In the genomic region with DNA sequence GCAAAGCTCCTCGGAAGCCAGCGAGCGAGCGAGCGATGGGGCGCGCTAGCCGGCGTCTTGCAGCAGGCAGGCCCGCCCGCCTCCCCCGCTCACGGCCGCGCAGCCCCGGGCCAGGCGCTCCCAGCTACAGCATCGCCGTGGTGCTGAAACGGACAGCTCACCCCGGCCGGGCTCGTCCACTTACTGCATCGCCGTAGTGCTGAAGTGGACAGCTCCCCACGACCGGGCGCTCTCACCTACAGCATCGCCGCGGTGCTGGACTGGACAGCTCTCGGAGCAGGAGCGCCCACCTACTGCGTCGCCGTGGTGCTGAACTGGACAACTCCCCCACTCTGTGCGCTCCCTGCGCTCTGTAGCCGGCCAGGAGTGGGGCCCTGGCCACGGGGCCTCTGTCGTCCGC, we compare ENCODE assay signal across 8 mouse cellular contexts. TPM values are rescaled to one million over a fixed set of nuclear protein-coding genes. Genes with fewer than 3 reads are reported as not detected.
A peak's percentile ranks its signal among the peaks of the same experiment; 100 is the strongest.
DNase-seq lines count a peak whose midpoint lies in the region; ATAC-seq and TF ChIP-seq lines count a peak whose summit lies in the region.

Gene Cacng2 (minus strand): TSS at position 325 of the 400 bp plus-strand sequence.

- no peak within 1 kb of the TSS for H3ac ChIP-seq in C2C12 (ENCODE audit: control insufficient read depth, insufficient read length, low read depth)

- H3K4me2 ChIP-seq in forebrain, embryonic 11.5 days (ENCODE audit: low read depth, low read length, severe bottlenecking): peak within 1 kb of the TSS; percentile 57
- peak within 1 kb of the TSS; percentile 56 for H3K4me2 ChIP-seq in heart, embryonic 15.5 days
- H3K4me2 ChIP-seq in liver, embryonic 12.5 days: peak within 1 kb of the TSS; percentile 46
- H3K4me2 ChIP-seq in stomach, embryonic 15.5 days: peak within 1 kb of the TSS; percentile 56

- H3K79me3 ChIP-seq in C2C12 (ENCODE audit: low read depth): no peaks in the 10 kb centered on the region

- DNase-seq in c-Kit-positive CD71-negative TER-119-negative erythroid progenitor cells, embryonic 14.5 days (ENCODE audit: low read depth): peak; percentile 95
- DNase-seq in forebrain, embryonic 11.5 days (ENCODE audit: low spot score): peak; percentile 99
- peak; percentile 99 for DNase-seq in kidney, postnatal 14 days
- peak; percentile 77 to 89 for DNase-seq in natural killer cell, adult 2 months (ENCODE audit: low spot score in 2 of 2)

- peak within 1 kb of the TSS; percentile 25 for H3K9ac ChIP-seq in forebrain, embryonic 11.5 days (ENCODE audit: low read length)
- H3K9ac ChIP-seq in heart, embryonic 15.5 days: no peak within 1 kb of the TSS
- no peak within 1 kb of the TSS for H3K9ac ChIP-seq in liver, embryonic 12.5 days
- H3K9ac ChIP-seq in stomach, embryonic 15.5 days: no peak within 1 kb of the TSS

- no peak within 1 kb of the TSS for H3K27ac ChIP-seq in forebrain, embryonic 11.5 days (ENCODE audit: low read depth, low read length)
- H3K27ac ChIP-seq in heart, embryonic 15.5 days: no peak within 1 kb of the TSS
- H3K27ac ChIP-seq in liver, embryonic 12.5 days: no peak within 1 kb of the TSS
- H3K27ac ChIP-seq in stomach, embryonic 15.5 days: no peak within 1 kb of the TSS

- WGBS in forebrain, embryonic 11.5 days: under 1% methylated on average over 38 of the region's 42 CpGs
- under 1% methylated on average over 34 of the region's 42 CpGs for WGBS in heart, embryonic 15.5 days
- under 1% methylated on average over 41 of the region's 42 CpGs for WGBS in liver, embryonic 12.5 days (ENCODE audit: insufficient replicate concordance)
- under 1% methylated on average over 42 of the region's 42 CpGs for WGBS in stomach, embryonic 15.5 days

- H3K79me2 ChIP-seq in C2C12 (ENCODE audit: control insufficient read depth, insufficient read depth): no peaks in the 10 kb centered on the region

- no peaks in the 10 kb centered on the region for H3K9me3 ChIP-seq in forebrain, embryonic 11.5 days (ENCODE audit: control insufficient read depth, low read length)
- H3K9me3 ChIP-seq in heart, embryonic 15.5 days (replicated peaks): no peaks in the 10 kb centered on the region
- no peaks in the 10 kb centered on the region for H3K9me3 ChIP-seq in liver, embryonic 12.5 days (replicated peaks)
- no peaks in the 10 kb centered on the region for H3K9me3 ChIP-seq in stomach, embryonic 15.5 days

- H3K4me1 ChIP-seq in forebrain, embryonic 11.5 days (replicated peaks; ENCODE audit: control insufficient read depth, insufficient read depth, low read length): no peaks in the 10 kb centered on the region
- H3K4me1 ChIP-seq in heart, embryonic 15.5 days (replicated peaks): peaks cover 7% of the 10 kb centered on the region
- H3K4me1 ChIP-seq in liver, embryonic 12.5 days: no peaks in the 10 kb centered on the region
- peaks cover 5% of the 10 kb centered on the region; the same call in 1 of the 2 replicates for H3K4me1 ChIP-seq in stomach, embryonic 15.5 days

- TF ChIP-seq CTCF in C2C12 (IDR thresholded peaks at IDR 0.05; ENCODE audit: control insufficient read depth, insufficient read depth, insufficient read length): no peak

- ATAC-seq in forebrain, embryonic 11.5 days (replicated peaks; ENCODE audit: low FRiP score): peak; percentile 88
- ATAC-seq in heart, embryonic 15.5 days (replicated peaks; ENCODE audit: insufficient number of reproducible peaks, insufficient read depth, low FRiP score, low read depth): peak; percentile 95
- peak; percentile 87 for ATAC-seq in liver, embryonic 12.5 days
- ATAC-seq in stomach, embryonic 15.5 days (ENCODE audit: insufficient read depth, low FRiP score, low read depth): peak; percentile 98

- peaks cover 19% of the 10 kb centered on the region for H3K27me3 ChIP-seq in C2C12 (ENCODE audit: control insufficient read depth, insufficient read depth, insufficient read length)
- H3K27me3 ChIP-seq in forebrain, embryonic 11.5 days (ENCODE audit: control insufficient read depth, insufficient read depth, low read length): peaks cover 6% of the 10 kb centered on the region
- peaks cover 20% of the 10 kb centered on the region for H3K27me3 ChIP-seq in heart, embryonic 15.5 days
- H3K27me3 ChIP-seq in liver, embryonic 12.5 days (replicated peaks): peaks cover 37% of the 10 kb centered on the region
- peaks cover 16% of the 10 kb centered on the region for H3K27me3 ChIP-seq in stomach, embryonic 15.5 days (replicated peaks)

- H3K36me3 ChIP-seq in C2C12 (ENCODE audit: control insufficient read depth, insufficient read depth): no peaks in the 10 kb centered on the region
- H3K36me3 ChIP-seq in forebrain, embryonic 11.5 days (ENCODE audit: control insufficient read depth, insufficient read depth, low read length): no peaks in the 10 kb centered on the region
- no peaks in the 10 kb centered on the region for H3K36me3 ChIP-seq in heart, embryonic 15.5 days
- H3K36me3 ChIP-seq in liver, embryonic 12.5 days: no peaks in the 10 kb centered on the region
- no peaks in the 10 kb centered on the region for H3K36me3 ChIP-seq in stomach, embryonic 15.5 days

- H3K4me3 ChIP-seq in C2C12 (ENCODE audit: insufficient read depth, poor library complexity, severe bottlenecking): no peak within 1 kb of the TSS
- peak within 1 kb of the TSS; percentile 34 for H3K4me3 ChIP-seq in forebrain, embryonic 11.5 days (ENCODE audit: low read depth, low read length)
- peak within 1 kb of the TSS; percentile 27 for H3K4me3 ChIP-seq in heart, embryonic 15.5 days
- H3K4me3 ChIP-seq in liver, embryonic 12.5 days: no peak within 1 kb of the TSS; the same call in 1 of the 2 replicates
- peak within 1 kb of the TSS; percentile 26 for H3K4me3 ChIP-seq in stomach, embryonic 15.5 days (replicated peaks)

TF ChIP-seq in C2C12, 6 proteins besides CTCF, POLR2A, EP300 and RAD21:
- TF ChIP-seq MYOD1 (IDR thresholded peaks at IDR 0.05; ENCODE audit: control insufficient read depth, insufficient read length, low read depth) (no peak), MAX (IDR thresholded peaks at IDR 0.05) (peak; percentile 99)

RNA-seq across cellular contexts. Expression of gene Cacng2, which starts in this region (rescaled TPM):
- 0.02 TPM for polyA plus RNA-seq in C2C12 (2012; fragmentation: generic; extraction: Trizol)
- polyA plus RNA-seq in forebrain, embryonic 11.5 days (2014; fragmentation: Nextera tagmentation; extraction: Ambion mirVana): 0.56 and 0.75 TPM in 2 replicates
- polyA plus RNA-seq in heart, embryonic 15.5 days (2015; fragmentation: Nextera tagmentation; extraction: Ambion mirVana): 0.03 TPM in 1 of 2 replicates, not detected in the other
- not detected in 2 replicates for polyA plus RNA-seq in liver, embryonic 12.5 days (2016; fragmentation: Nextera tagmentation; extraction: Ambion mirVana)
- polyA plus RNA-seq in stomach, embryonic 15.5 days (2015; fragmentation: Nextera tagmentation; extraction: Ambion mirVana): 0.12 and 0.13 TPM in 2 replicates

Comparison
In these comparisons a context has a peak if more than half of its experiments do, and no peak if none do; other contexts are left out.
1. Peak in DNase-seq, ATAC-seq, H3K4me3 ChIP-seq, H3K9ac ChIP-seq and H3K4me2 ChIP-seq in forebrain, embryonic 11.5 days; RNA of the gene not detected or under 1 TPM.
2. Peak in ATAC-seq, H3K4me3 ChIP-seq and H3K4me2 ChIP-seq in heart, embryonic 15.5 days; RNA of the gene not detected or under 1 TPM.
3. Peak in ATAC-seq and H3K4me2 ChIP-seq in liver, embryonic 12.5 days; RNA of the gene not detected or under 1 TPM.
4. Peak in ATAC-seq, H3K4me3 ChIP-seq and H3K4me2 ChIP-seq in stomach, embryonic 15.5 days; RNA of the gene not detected or under 1 TPM.